Mouse (Mus musculus) embryonic facial prominence, embryonic 15.5 days (tissue): ENCODE measurements around the gene N4bp2l2. TPM values are rescaled to one million over a fixed set of nuclear protein-coding genes. Genes with fewer than 3 reads are reported as not detected.

Experiments used
- polyA plus RNA-seq: library from polyadenylated mRNA; unstranded; fragments of >200 nt; fragmentation: Nextera tagmentation; extraction: Ambion mirVana; gene quantifications from 2 replicates; pipeline ENCODE4 v1.2.1, GENCODE M21; 2015

N4bp2l2 gene
- polyA plus RNA-seq, 1 experiment from 2014 or later: 41.4 TPM

Other genes with a start within 250 kb of the N4bp2l2 start
- not detected in 2 replicates for gene Zar1l, start 148.0 kb downstream of the N4bp2l2 start, polyA plus RNA-seq
- gene Brca2, start 143.6 kb downstream of the N4bp2l2 start, polyA plus RNA-seq: 18.0 and 20.3 TPM in 2 replicates
- 7.0 and 8.6 TPM in 2 replicates for gene N4bp2l1, start 69.0 kb downstream of the N4bp2l2 start, polyA plus RNA-seq
- 25.6 and 27.4 TPM in 2 replicates for gene Pds5b, start 7.6 kb upstream of the N4bp2l2 start, polyA plus RNA-seq